Mouse (Mus musculus): ENCODE measurements around the gene Ppp1r18.

The Ppp1r18 gene

GRCm38 (mm10) chr17:35869346-35870067 lies 4.1 kb downstream of the Ppp1r18 start:
- peak; percentile 36 for DNase-seq (ENCODE audit: low spot score)

- DNase-seq (ENCODE audit: low spot score), result peak; percentile 68
Measured at GRCm38 (mm10) chr17:35870151-35870883, 4.9 kb downstream of the Ppp1r18 start.

GRCm38 (mm10) chr17:35870884-35871696 lies 5.7 kb downstream of the Ppp1r18 start:
- no peak for DNase-seq (ENCODE audit: low spot score)

- peak; percentile 93 for DNase-seq (ENCODE audit: low spot score)
Measured at GRCm38 (mm10) chr17:35873774-35874519, 8.6 kb downstream of the Ppp1r18 start.

- DNase-seq (ENCODE audit: low spot score), result peak; percentile 45
Measured at GRCm38 (mm10) chr17:35874721-35875120, 9.3 kb downstream of the Ppp1r18 start.

- peak; percentile 98 for DNase-seq (ENCODE audit: low spot score)
Measured at GRCm38 (mm10) chr17:35879245-35880057, 14.1 kb downstream of the Ppp1r18 start, which contains the start of gene Dhx16. Dhx16 (plus strand) TSS chr17:35879819.

- no peak for DNase-seq (ENCODE audit: low spot score)
Measured at GRCm38 (mm10) chr17:35882924-35883323, 17.5 kb downstream of the Ppp1r18 start.

- no peak for DNase-seq (ENCODE audit: low spot score)
Measured at GRCm38 (mm10) chr17:35883777-35884176, 18.4 kb downstream of the Ppp1r18 start.

- no peak for DNase-seq (ENCODE audit: low spot score)
Measured at GRCm38 (mm10) chr17:35887725-35888124, 22.3 kb downstream of the Ppp1r18 start.

- peak; percentile 95 for DNase-seq (ENCODE audit: low spot score)
Measured at GRCm38 (mm10) chr17:35896781-35897643, 31.6 kb downstream of the Ppp1r18 start, which contains the start of gene 2310061I04Rik. 2310061I04Rik (minus strand) TSS chr17:35897431.

- no peak for DNase-seq (ENCODE audit: low spot score)
Measured at GRCm38 (mm10) chr17:35897644-35898573, 32.5 kb downstream of the Ppp1r18 start.

- no peak for DNase-seq (ENCODE audit: low spot score)
Measured at GRCm38 (mm10) chr17:35900636-35901035, 35.2 kb downstream of the Ppp1r18 start.

- DNase-seq (ENCODE audit: low spot score), result peak; percentile 86
Measured at GRCm38 (mm10) chr17:35903343-35903991, 38.1 kb downstream of the Ppp1r18 start.

GRCm38 (mm10) chr17:35903992-35904355 lies 38.6 kb downstream of the Ppp1r18 start:
- no peak for DNase-seq (ENCODE audit: low spot score)

- no peak for DNase-seq (ENCODE audit: low spot score)
Measured at GRCm38 (mm10) chr17:35905587-35905986, 40.2 kb downstream of the Ppp1r18 start.

GRCm38 (mm10) chr17:35907609-35908008 lies 42.2 kb downstream of the Ppp1r18 start:
- DNase-seq (ENCODE audit: low spot score), result peak; percentile 27

GRCm38 (mm10) chr17:35909186-35909918 lies 44.0 kb downstream of the Ppp1r18 start:
- DNase-seq (ENCODE audit: low spot score), result no peak
